Mouse (Mus musculus): ENCODE measurements around the gene Rad51b. TPM values are rescaled to one million over a fixed set of nuclear protein-coding genes. Genes with fewer than 3 reads are reported as not detected.

Rad51b gene
- total RNA-seq, 4 experiments from 2014 or later: 0.17 to 0.24 (median 0.21) TPM

- no peak for DNase-seq (ENCODE audit: low spot score in 2 of 2)
Measured at GRCm38 (mm10) chr12:79821901-79822300, 524.8 kb downstream of the Rad51b start.

GRCm38 (mm10) chr12:79822401-79822800, 525.3 kb downstream of the Rad51b start:
- no peak for DNase-seq (ENCODE audit: low spot score in 2 of 2)

- DNase-seq (ENCODE audit: low spot score in 2 of 2): no peak
Measured at GRCm38 (mm10) chr12:79825922-79826321, 528.8 kb downstream of the Rad51b start.

- DNase-seq (ENCODE audit: low spot score in 2 of 2): no peak
Measured at GRCm38 (mm10) chr12:79827233-79827692, 530.2 kb downstream of the Rad51b start.

GRCm38 (mm10) chr12:79827735-79828134, 530.7 kb downstream of the Rad51b start:
- DNase-seq (ENCODE audit: low spot score in 2 of 2): no peak

- no peak for DNase-seq (ENCODE audit: low spot score in 2 of 2)
Measured at GRCm38 (mm10) chr12:79830686-79831085, 533.6 kb downstream of the Rad51b start.

- DNase-seq (ENCODE audit: low spot score in 2 of 2): no peak
Measured at GRCm38 (mm10) chr12:79832611-79833010, 535.5 kb downstream of the Rad51b start.

GRCm38 (mm10) chr12:79835521-79835920, 538.4 kb downstream of the Rad51b start:
- no peak for DNase-seq (ENCODE audit: low spot score in 2 of 2)

GRCm38 (mm10) chr12:79838181-79838961, 541.3 kb downstream of the Rad51b start:
- DNase-seq (ENCODE audit: low spot score in 2 of 2): peak; percentile 67 to 76

GRCm38 (mm10) chr12:79839096-79839941, 542.2 kb downstream of the Rad51b start:
- no peak for DNase-seq (ENCODE audit: low spot score in 2 of 2)

- DNase-seq (ENCODE audit: low spot score in 2 of 2): no peak
Measured at GRCm38 (mm10) chr12:79840465-79840864, 543.4 kb downstream of the Rad51b start.

- no peak for DNase-seq (ENCODE audit: low spot score in 2 of 2)
Measured at GRCm38 (mm10) chr12:79841248-79841647, 544.2 kb downstream of the Rad51b start.

- DNase-seq (ENCODE audit: low spot score in 2 of 2): no peak
Measured at GRCm38 (mm10) chr12:79842319-79842718, 545.2 kb downstream of the Rad51b start.

GRCm38 (mm10) chr12:79843002-79843401, 545.9 kb downstream of the Rad51b start:
- no peak for DNase-seq (ENCODE audit: low spot score in 2 of 2)

GRCm38 (mm10) chr12:79843496-79843895, 546.4 kb downstream of the Rad51b start:
- DNase-seq (ENCODE audit: low spot score in 2 of 2): no peak

GRCm38 (mm10) chr12:79846247-79847151, 549.4 kb downstream of the Rad51b start:
- no peak for DNase-seq (ENCODE audit: low spot score in 2 of 2)

- no peak for DNase-seq (ENCODE audit: low spot score in 2 of 2)
Measured at GRCm38 (mm10) chr12:79848539-79848938, 551.5 kb downstream of the Rad51b start.

GRCm38 (mm10) chr12:79850021-79850420, 552.9 kb downstream of the Rad51b start:
- DNase-seq (ENCODE audit: low spot score in 2 of 2): no peak

GRCm38 (mm10) chr12:79851898-79852297, 554.8 kb downstream of the Rad51b start:
- DNase-seq (ENCODE audit: low spot score in 2 of 2): no peak

- DNase-seq (ENCODE audit: low spot score in 2 of 2): no peak
Measured at GRCm38 (mm10) chr12:79852606-79853005, 555.5 kb downstream of the Rad51b start.

- DNase-seq (ENCODE audit: low spot score in 2 of 2): no peak
Measured at GRCm38 (mm10) chr12:79853901-79854490, 556.9 kb downstream of the Rad51b start.

Data from gastrocnemius, adult 8-10 months (tissue).